ENCODE assay signal across 9 mouse cellular contexts in the genomic region with DNA sequence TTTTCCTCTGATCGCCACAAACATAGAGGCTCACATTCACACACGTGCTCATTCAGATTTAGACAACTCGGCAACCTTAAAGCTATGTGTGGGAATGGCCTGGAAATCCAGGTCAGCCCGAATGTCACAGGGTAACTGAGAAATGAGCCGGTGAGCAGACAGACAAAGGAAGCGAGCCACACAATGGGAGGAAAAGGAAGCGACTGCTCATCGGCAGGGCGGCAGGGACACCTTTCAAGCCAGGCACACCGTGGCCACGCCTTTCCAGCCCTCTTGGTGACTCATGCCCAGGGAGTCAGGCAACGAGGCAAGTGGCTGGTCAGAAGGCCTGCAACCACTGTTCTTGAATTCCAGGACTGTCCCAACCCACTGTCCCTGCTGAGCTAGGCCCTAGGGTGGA. TPM values are rescaled to one million over a fixed set of nuclear protein-coding genes. Genes with fewer than 3 reads are reported as not detected.
DNase-seq lines count a peak whose midpoint lies in the region; ATAC-seq and TF ChIP-seq lines count a peak whose summit lies in the region.
"Had no signal": no experiment of that assay in that cellular context is flagged by ENCODE, and none has a peak within 500 bp of the region (broad histone marks: within the 10 kb centered on the region; RNA-seq: fewer than 3 reads in every experiment).

No protein-coding gene starts in this region.

- H3K4me2 ChIP-seq in stomach, embryonic 15.5 days: no peak overlapping the region
- H3K4me2 ChIP-seq in neural tube, embryonic 15.5 days: no peak overlapping the region

- 60% methylated on average over 12 of the region's 12 CpGs for WGBS in stomach, embryonic 15.5 days
- WGBS in neural tube, embryonic 15.5 days: 58% methylated on average over 12 of the region's 12 CpGs

- intact Hi-C loops in gastrocnemius, adult 2 months (cut with DNase I): loop anchor here (2.0 kb wide), 1 partner anchor 163 kb away; no protein-coding TSS in a partner anchor

- H3K9me3 ChIP-seq in megakaryocyte, embryonic 14.5 days: no peaks in the 10 kb centered on the region
- no peaks in the 10 kb centered on the region for H3K9me3 ChIP-seq in stomach, embryonic 15.5 days
- H3K9me3 ChIP-seq in neural tube, embryonic 15.5 days (replicated peaks): no peaks in the 10 kb centered on the region

- peaks cover 57% of the 10 kb centered on the region for H3K4me1 ChIP-seq in megakaryocyte, embryonic 14.5 days
- peaks cover 15% of the 10 kb centered on the region for H3K4me1 ChIP-seq in stomach, embryonic 15.5 days
- H3K4me1 ChIP-seq in neural tube, embryonic 15.5 days: peaks cover 4% of the 10 kb centered on the region; the same call in 1 of the 2 replicates

- peaks cover 6% of the 10 kb centered on the region for H3K27me3 ChIP-seq in megakaryocyte, embryonic 14.5 days (replicated peaks)
- no peaks in the 10 kb centered on the region for H3K27me3 ChIP-seq in stomach, embryonic 15.5 days (replicated peaks)
- H3K27me3 ChIP-seq in neural tube, embryonic 15.5 days (replicated peaks): no peaks in the 10 kb centered on the region

- no peak for ATAC-seq in megakaryocyte, adult 5-6 weeks (ENCODE audit: poor library complexity, severe bottlenecking)
- no peak for ATAC-seq in stomach, embryonic 15.5 days (ENCODE audit: insufficient read depth, low FRiP score, low read depth)
- ATAC-seq in neural tube, embryonic 15.5 days (ENCODE audit: low FRiP score): no peak

- no peak for TF ChIP-seq CTCF in gastrocnemius, adult 2 months (IDR thresholded peaks at IDR 0.05)

- H3K27ac ChIP-seq in gastrocnemius, adult 2 months: peak overlapping the region; percentile 43; the same call in 1 of the 2 replicates
- H3K27ac ChIP-seq in stomach, embryonic 15.5 days: peak overlapping the region; percentile 21; the same call in 1 of the 2 replicates
- no peak overlapping the region for H3K27ac ChIP-seq in neural tube, embryonic 15.5 days (replicated peaks)

- DNase-seq in gastrocnemius, adult 2 months: peak; percentile 41
- no peak for DNase-seq in gastrocnemius, postnatal 25 days
- DNase-seq in kidney, adult 9 months: peak; percentile 66
- no peak for DNase-seq in left cerebral cortex, adult 9 months (ENCODE audit: low spot score in 2 of 2)
- DNase-seq: cerebellum, adult 11 months had no signal

- no peak overlapping the region for H3K9ac ChIP-seq in stomach, embryonic 15.5 days
- no peak overlapping the region for H3K9ac ChIP-seq in neural tube, embryonic 15.5 days (replicated peaks)

- H3K36me3 ChIP-seq in megakaryocyte, embryonic 14.5 days (replicated peaks; ENCODE audit: low read length): no peaks in the 10 kb centered on the region
- no peaks in the 10 kb centered on the region for H3K36me3 ChIP-seq in stomach, embryonic 15.5 days
- no peaks in the 10 kb centered on the region for H3K36me3 ChIP-seq in neural tube, embryonic 15.5 days

- no peak overlapping the region for H3K4me3 ChIP-seq in gastrocnemius, adult 2 months
- peak overlapping the region; percentile 16 for H3K4me3 ChIP-seq in megakaryocyte, embryonic 14.5 days (replicated peaks)
- no peak overlapping the region for H3K4me3 ChIP-seq in stomach, embryonic 15.5 days (replicated peaks)
- no peak overlapping the region for H3K4me3 ChIP-seq in neural tube, embryonic 15.5 days (replicated peaks)

RNA-seq across cellular contexts. Expression of a gene that starts 14.6 kb away (rescaled TPM):
- total RNA-seq in gastrocnemius, adult 2 months (2021): 10 to 100 TPM; 14.7 to 26.7 TPM
- 10 to 100 TPM; 25.7 TPM for total RNA-seq in gastrocnemius, postnatal 25 days (2021)
- polyA plus RNA-seq in megakaryocyte, embryonic 14.5 days (2012; ENCODE audit: insufficient read depth, low replicate concordance): 3.8 and 14.9 TPM in 2 replicates
- 151 and 156 TPM in 2 replicates for total RNA-seq in megakaryocyte, adult 5-6 weeks (2015)
- 88.0 and 90.9 TPM in 2 replicates for total RNA-seq in megakaryocyte, adult 5-6 weeks (2017)
- polyA plus RNA-seq in stomach, embryonic 15.5 days (2015; fragmentation: Nextera tagmentation; extraction: Ambion mirVana): 31.3 and 37.7 TPM in 2 replicates
- 8.8 and 9.8 TPM in 2 replicates for polyA plus RNA-seq in neural tube, embryonic 15.5 days (2015; fragmentation: Nextera tagmentation; extraction: Ambion mirVana)

Comparison
In these comparisons a context has a peak if more than half of its experiments do, and no peak if none do; other contexts are left out.
1. DNase-seq: peak in gastrocnemius, adult 2 months (single experiment) and kidney, adult 9 months (single experiment); none in gastrocnemius, postnatal 25 days (single experiment) and left cerebral cortex, adult 9 months (0 of 2).